Mouse (Mus musculus) lung, embryonic 14.5 days (tissue): Measurements from ENCODE around the gene Jph3. TPM values are rescaled to one million over a fixed set of nuclear protein-coding genes. Genes with fewer than 3 reads are reported as not detected.

ENCODE experiments used
- ATAC-seq: fragments of 200-750 bp; cut with Nextera tagmentation; 2 replicates; pipeline ENCODE4 v1.8.0; 2017; ENCODE audit warnings: mild to moderate bottlenecking, moderate TSS enrichment, moderate library complexity; ENCODE audit not compliant: insufficient read depth
- DNase-seq: peaks from one replicate; pipeline ENCODE4 v3.0.0-alpha.2; 2015
- H3K27ac ChIP-seq: fragments of 300-500 bp; sonication (generic); 2 replicates; pipeline ENCODE4 v1.5.1; 2014; ENCODE audit warnings: low read depth, mild to moderate bottlenecking, moderate library complexity
- H3K27me3 ChIP-seq: fragments of 300-500 bp; sonication (generic); 2 replicates; pipeline ENCODE4 v1.6.1; 2014; ENCODE audit warnings: low read length, control low read depth; ENCODE audit not compliant: insufficient read depth
- H3K36me3 ChIP-seq: fragments of 300-500 bp; sonication (generic); 2 replicates; pipeline ENCODE4 v1.6.1; 2014; ENCODE audit warnings: control low read depth; ENCODE audit not compliant: insufficient read depth
- H3K4me1 ChIP-seq: fragments of 300-500 bp; sonication (generic); 2 replicates; pipeline ENCODE4 v1.6.1; 2014; ENCODE audit warnings: antibody characterized with exemption, control low read depth; ENCODE audit not compliant: insufficient read depth
- H3K4me2 ChIP-seq: fragments of 300-500 bp; sonication (generic); 2 replicates; pipeline ENCODE4 v1.6.1; 2014; ENCODE audit warnings: mild to moderate bottlenecking
- H3K4me3 ChIP-seq: fragments of 300-500 bp; sonication (generic); 2 replicates; pipeline ENCODE4 v1.5.1; 2014; ENCODE audit warnings: low read depth, low read length
- H3K9ac ChIP-seq: fragments of 300-500 bp; sonication (generic); 2 replicates; pipeline ENCODE4 v1.6.1; 2014
- H3K9me3 ChIP-seq: fragments of 300-500 bp; sonication (generic); 2 replicates; pipeline ENCODE4 v1.6.1; 2016; ENCODE audit warnings: low read depth, low read length, control low read depth
- CTCF ChIP-seq: IDR thresholded peaks from 2 replicates; pipeline ENCODE4 v1.5.1; 2016; ENCODE audit warnings: antibody characterized with exemption, low read depth
- WGBS: fragments of 180-500 bp; shearing (Covaris S2); extraction: QIAGEN DNeasy Blood & Tissue Kit; methylation state at CpG from one replicate; pipeline ENCODE4 v1.1.7; 2014; 5-methylcytosine and 5-hydroxymethylcytosine counted together
- polyA plus RNA-seq: library from polyadenylated mRNA; unstranded; fragments of >200 nt; fragmentation: Nextera tagmentation; extraction: Ambion mirVana; gene quantifications from 2 replicates; pipeline ENCODE4 v1.2.1, GENCODE M21; 2014

The Jph3 gene
- polyA plus RNA-seq, 1 experiment from 2014 or later: 0.22 TPM

DNA sequence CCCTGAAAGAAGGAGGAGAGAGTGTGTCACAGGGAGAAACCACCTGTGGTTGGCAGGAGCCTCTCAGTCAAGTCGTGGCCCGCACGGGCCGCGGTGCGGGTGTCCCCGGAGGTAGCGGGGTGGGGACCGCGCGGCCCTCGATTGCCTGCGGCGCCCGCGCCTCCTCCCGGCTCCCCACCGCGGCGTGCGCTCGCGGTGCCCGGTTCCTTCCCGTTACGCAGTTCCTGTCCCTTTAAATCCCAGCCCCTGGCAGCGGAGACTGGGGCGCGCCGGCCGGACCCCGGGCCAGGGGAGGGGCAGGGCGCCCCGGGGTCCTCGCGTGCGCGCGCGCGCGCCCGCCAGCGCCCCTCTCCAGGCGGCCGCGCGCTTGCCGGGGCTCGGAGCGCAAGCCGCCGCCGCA lies 331 bp downstream of the Jph3 start:
- Histone ChIP-seq H3K9me3 (no peaks in the 10 kb centered on the region; the same call in 1 of the 2 replicates), H3K4me3 (peak overlapping the region; percentile 43), H3K27me3 (peaks cover 54% of the 10 kb centered on the region), H3K36me3 (no peaks in the 10 kb centered on the region), H3K4me2 (peak overlapping the region; percentile 91), H3K9ac (peak overlapping the region; percentile 13; the same call in 1 of the 2 replicates), H3K4me1 (no peaks in the 10 kb centered on the region), H3K27ac (no peak overlapping the region)
- TF ChIP-seq CTCF: no peak
- DNase-seq: peak; percentile 22
- under 1% methylated on average over 47 of the region's 54 CpGs for WGBS
- ATAC-seq: no peak

DNA sequence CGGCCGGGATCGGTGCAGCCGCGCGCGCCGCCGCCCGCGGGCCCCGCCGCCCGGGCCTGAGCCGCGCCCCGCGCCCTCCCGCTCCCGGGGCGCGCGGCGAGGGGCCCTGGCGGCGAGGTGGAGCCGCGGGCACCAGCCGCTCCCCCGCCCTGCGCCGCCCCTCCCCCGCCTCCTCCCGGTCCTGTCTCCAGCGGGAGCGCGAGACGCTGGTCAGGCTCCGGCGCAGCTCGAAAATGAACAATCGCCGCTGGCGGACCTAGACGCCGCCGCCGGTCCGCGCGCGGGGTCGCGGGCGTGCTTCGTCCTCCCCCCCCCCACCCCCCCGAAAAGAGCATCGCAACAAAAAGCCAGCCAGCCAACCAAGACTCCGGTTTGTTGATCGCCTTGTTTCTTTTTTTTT lies 747 bp downstream of the Jph3 start:
- Histone ChIP-seq H3K4me2 (peak overlapping the region; percentile 91), H3K9me3 (no peaks in the 10 kb centered on the region; the same call in 1 of the 2 replicates), H3K4me3 (peak overlapping the region; percentile 43), H3K4me1 (no peaks in the 10 kb centered on the region), H3K36me3 (no peaks in the 10 kb centered on the region), H3K9ac (peak overlapping the region; percentile 13; the same call in 1 of the 2 replicates), H3K27ac (no peak overlapping the region), H3K27me3 (peaks cover 54% of the 10 kb centered on the region)
- WGBS: under 1% methylated on average over 42 of the region's 60 CpGs
- DNase-seq (peak; percentile 39), ATAC-seq (no peak)
- no peak for TF ChIP-seq CTCF

DNA sequence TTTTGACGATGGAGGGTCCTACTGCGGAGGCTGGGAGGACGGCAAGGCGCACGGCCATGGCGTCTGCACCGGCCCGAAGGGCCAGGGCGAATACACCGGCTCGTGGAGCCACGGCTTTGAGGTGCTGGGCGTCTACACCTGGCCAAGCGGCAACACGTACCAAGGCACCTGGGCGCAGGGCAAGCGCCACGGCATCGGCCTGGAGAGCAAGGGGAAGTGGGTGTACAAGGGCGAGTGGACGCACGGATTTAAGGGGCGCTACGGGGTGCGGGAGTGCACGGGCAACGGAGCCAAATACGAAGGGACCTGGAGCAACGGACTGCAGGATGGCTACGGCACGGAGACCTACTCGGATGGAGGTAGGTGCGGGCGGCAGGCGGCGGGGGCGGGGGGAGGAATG lies 1.2 kb downstream of the Jph3 start:
- H3K9me3 ChIP-seq: no peaks in the 10 kb centered on the region; the same call in 1 of the 2 replicates
- no peaks in the 10 kb centered on the region for H3K36me3 ChIP-seq
- no peak for ATAC-seq
- TF ChIP-seq CTCF: no peak
- H3K27ac ChIP-seq: no peak overlapping the region
- no peak overlapping the region for H3K9ac ChIP-seq
- H3K4me1 ChIP-seq: no peaks in the 10 kb centered on the region
- WGBS: 1% methylated on average over 36 of the region's 37 CpGs
- no peak for DNase-seq
- peak overlapping the region; percentile 43 for H3K4me3 ChIP-seq
- H3K4me2 ChIP-seq: peak overlapping the region; percentile 91
- H3K27me3 ChIP-seq: peaks cover 54% of the 10 kb centered on the region

DNA sequence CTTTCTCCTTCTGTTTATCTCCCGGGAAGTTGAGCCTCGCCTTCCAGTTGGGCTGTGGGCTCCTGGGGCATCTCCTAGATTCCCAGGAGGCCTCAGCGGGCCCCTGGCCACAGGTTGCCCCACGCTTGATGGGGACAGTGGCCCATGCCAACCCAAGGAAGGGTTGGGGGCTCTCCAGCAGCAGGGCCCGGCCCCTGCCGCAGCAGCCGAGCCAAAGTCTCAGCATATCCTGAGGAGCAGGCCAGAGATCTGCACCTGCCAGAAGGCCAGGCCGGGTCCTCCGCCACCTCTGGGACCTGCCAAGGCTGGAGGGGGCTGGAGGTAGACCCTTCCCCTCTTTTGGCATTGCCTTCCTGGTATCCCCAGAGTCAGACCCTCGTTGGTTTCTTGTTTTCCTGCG lies 1.6 kb downstream of the Jph3 start:
- WGBS: 4% methylated on average over 11 of the region's 11 CpGs
- Histone ChIP-seq H3K4me2 (peak overlapping the region; percentile 91; the same call in 1 of the 2 replicates), H3K4me3 (peak overlapping the region; percentile 43; the same call in 1 of the 2 replicates)

DNA sequence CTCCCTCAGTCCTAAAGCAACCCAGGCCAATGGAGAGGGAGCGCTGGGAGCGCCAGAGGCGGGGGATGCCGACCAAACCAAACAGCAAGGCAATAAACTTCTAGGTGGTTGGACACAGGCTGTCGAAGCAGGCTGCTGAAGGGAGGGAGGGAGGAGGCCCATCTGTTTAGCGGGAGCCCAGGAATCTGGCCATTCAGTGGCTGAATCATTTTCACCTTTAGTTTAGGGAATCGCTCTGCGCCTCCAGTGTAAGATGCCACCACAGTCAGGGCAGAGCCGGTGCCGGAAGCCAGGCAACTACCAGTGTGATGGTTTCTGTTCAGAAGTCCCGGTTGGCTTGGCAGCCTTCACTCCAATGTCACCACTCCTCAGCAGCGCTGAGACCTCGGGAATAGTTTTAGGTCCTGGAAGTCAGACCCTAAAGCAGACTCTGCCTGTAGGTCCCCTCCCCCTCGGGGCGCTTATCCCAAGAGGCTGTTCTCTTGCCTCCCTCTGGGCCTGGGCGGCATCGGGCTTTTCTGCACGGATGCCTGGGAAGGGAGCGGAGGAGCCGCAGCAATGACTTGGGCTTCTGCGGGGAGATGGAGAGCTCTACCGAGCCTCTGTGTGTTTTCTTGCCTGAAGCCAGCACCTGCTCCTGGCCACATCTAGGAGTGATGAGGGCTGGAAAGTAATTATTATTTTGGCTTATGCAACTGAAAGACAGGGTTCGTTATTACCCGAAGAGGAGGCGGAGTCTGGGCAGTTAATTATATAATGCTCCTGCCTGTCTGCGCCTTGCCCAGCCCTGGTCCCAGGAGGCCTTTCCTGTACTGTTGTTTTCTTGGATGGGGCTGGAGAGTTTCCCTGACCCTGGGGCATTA lies 2.3 kb downstream of the Jph3 start:
- no peak for DNase-seq
- no peaks in the 10 kb centered on the region; the same call in 1 of the 2 replicates for H3K9me3 ChIP-seq
- H3K36me3 ChIP-seq: no peaks in the 10 kb centered on the region
- ATAC-seq: no peak
- 10% methylated on average over 26 of the region's 26 CpGs for WGBS
- H3K27me3 ChIP-seq: peaks cover 54% of the 10 kb centered on the region
- no peaks in the 10 kb centered on the region for H3K4me1 ChIP-seq
- H3K4me2 ChIP-seq: no peak overlapping the region
- H3K27ac ChIP-seq: no peak overlapping the region
- no peak overlapping the region for H3K9ac ChIP-seq
- no peak for TF ChIP-seq CTCF
- H3K4me3 ChIP-seq: no peak overlapping the region

More for the DNA sequence above, 1.6 kb downstream of the Jph3 start:
- H3K27me3 ChIP-seq: peaks cover 54% of the 10 kb centered on the region
- ATAC-seq (no peak), DNase-seq (no peak)
- H3K4me1 ChIP-seq: no peaks in the 10 kb centered on the region
- no peaks in the 10 kb centered on the region for H3K36me3 ChIP-seq
- H3K9ac ChIP-seq: no peak overlapping the region
- TF ChIP-seq CTCF: no peak
- H3K9me3 ChIP-seq: no peaks in the 10 kb centered on the region; the same call in 1 of the 2 replicates
- H3K27ac ChIP-seq: no peak overlapping the region

DNA sequence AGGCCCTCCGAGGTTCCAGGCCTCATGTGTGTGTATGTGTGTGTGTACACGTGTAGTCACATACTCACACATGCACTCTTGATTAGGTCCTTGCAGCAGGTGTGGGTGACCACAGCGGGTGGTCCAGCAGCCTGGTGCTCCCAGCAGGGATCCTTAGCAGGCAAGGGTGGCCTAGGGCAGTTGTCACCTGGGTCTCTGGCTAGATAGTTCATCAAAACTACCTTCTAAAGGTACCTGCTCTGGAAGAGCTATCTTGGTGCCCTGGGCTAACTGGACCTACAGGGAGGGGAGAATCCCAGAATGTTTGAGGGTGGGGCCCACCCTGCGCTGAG lies 2.9 kb downstream of the Jph3 start:
- H3K9ac ChIP-seq: no peak overlapping the region
- 51% methylated on average over 4 of the region's 4 CpGs for WGBS
- ATAC-seq: no peak
- no peaks in the 10 kb centered on the region for H3K36me3 ChIP-seq
- no peaks in the 10 kb centered on the region; the same call in 1 of the 2 replicates for H3K9me3 ChIP-seq
- H3K27me3 ChIP-seq: peaks cover 54% of the 10 kb centered on the region
- no peak for DNase-seq
- no peaks in the 10 kb centered on the region for H3K4me1 ChIP-seq
- H3K4me3 ChIP-seq: no peak overlapping the region
- no peak for TF ChIP-seq CTCF
- H3K4me2 ChIP-seq: no peak overlapping the region
- no peak overlapping the region for H3K27ac ChIP-seq

DNA sequence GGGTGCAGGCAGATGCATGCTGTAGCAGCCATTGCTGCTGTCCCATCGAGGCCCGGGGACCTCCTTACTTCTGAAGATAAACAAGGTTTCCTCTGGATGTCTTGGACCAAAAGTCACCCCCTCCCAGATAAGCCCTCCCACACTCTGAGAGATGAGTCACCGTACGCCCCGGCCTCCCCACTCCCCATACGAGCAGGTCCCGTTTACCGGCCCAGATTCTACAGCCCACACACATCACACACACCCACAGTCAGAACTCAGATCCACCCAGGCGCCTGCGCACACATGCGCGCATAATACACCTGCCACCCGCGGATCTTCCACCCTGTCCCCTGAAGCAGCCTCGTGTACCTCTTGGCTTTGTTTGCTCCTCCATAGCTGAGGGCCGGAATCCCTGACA lies 4.8 kb downstream of the Jph3 start:
- no peak for DNase-seq
- no peak overlapping the region for H3K9ac ChIP-seq
- H3K27ac ChIP-seq: no peak overlapping the region
- H3K27me3 ChIP-seq: peaks cover 42% of the 10 kb centered on the region
- no peak for ATAC-seq
- H3K36me3 ChIP-seq: no peaks in the 10 kb centered on the region
- 80% methylated on average over 16 of the region's 16 CpGs for WGBS
- H3K4me3 ChIP-seq: no peak overlapping the region
- TF ChIP-seq CTCF: no peak
- H3K4me2 ChIP-seq: no peak overlapping the region
- no peaks in the 10 kb centered on the region for H3K4me1 ChIP-seq
- H3K9me3 ChIP-seq: no peaks in the 10 kb centered on the region
